Mouse (Mus musculus) C2C12 (cell line): Measurements from ENCODE around the gene Mrps5. TPM values are rescaled to one million over a fixed set of nuclear protein-coding genes. Genes with fewer than 3 reads are reported as not detected.

Experiments
- H3K27me3 ChIP-seq: one replicate; pipeline ENCODE4 v1.6.1; 2011; ENCODE audit not compliant: control insufficient read depth, insufficient read depth, insufficient read length
- H3K36me3 ChIP-seq: one replicate; pipeline ENCODE4 v1.6.1; 2011; ENCODE audit not compliant: control insufficient read depth, insufficient read depth
- H3K4me3 ChIP-seq: one replicate; pipeline ENCODE4 v1.5.1; 2011; ENCODE audit warnings: mild to moderate bottlenecking, control low read depth; ENCODE audit not compliant: poor library complexity, insufficient read depth, severe bottlenecking
- H3K79me2 ChIP-seq: one replicate; pipeline ENCODE4 v1.6.1; 2011; ENCODE audit not compliant: control insufficient read depth, insufficient read depth
- H3K79me3 ChIP-seq: one replicate; pipeline ENCODE4 v1.6.1; 2011; ENCODE audit warnings: low read depth, control low read depth
- H3ac ChIP-seq: one replicate; pipeline ENCODE3; 2011; ENCODE audit warnings: low read depth; ENCODE audit not compliant: control insufficient read depth, insufficient read length
- CEBPB ChIP-seq: IDR thresholded peaks from one replicate; pipeline ENCODE4 v1.6.1; 2011; ENCODE audit warnings: low read depth, mild to moderate bottlenecking, control low read depth, moderate library complexity
- CTCF ChIP-seq: IDR thresholded peaks from one replicate; pipeline ENCODE4 v1.5.1; 2011; ENCODE audit not compliant: control insufficient read depth, insufficient read depth, insufficient read length
- FOSL1 ChIP-seq: IDR thresholded peaks from one replicate; pipeline ENCODE4 v1.8.0; 2011; ENCODE audit warnings: mild to moderate bottlenecking, low read length; ENCODE audit not compliant: poor library complexity, insufficient read depth, severe bottlenecking
- MAX ChIP-seq: IDR thresholded peaks from one replicate; pipeline ENCODE4 v1.6.1; 2011; ENCODE audit warnings: mild to moderate bottlenecking, control low read depth
- MYOD1 ChIP-seq: IDR thresholded peaks from one replicate; pipeline ENCODE4 v1.6.1; 2011; ENCODE audit warnings: low read depth; ENCODE audit not compliant: control insufficient read depth, insufficient read length
- MYOG ChIP-seq: IDR thresholded peaks from one replicate; pipeline ENCODE4 v1.6.1; 2011; ENCODE audit not compliant: control insufficient read depth, insufficient read length; ENCODE audit errors: extremely low read depth
- USF1 ChIP-seq: IDR thresholded peaks from one replicate; pipeline ENCODE4 v1.6.1; 2011; ENCODE audit warnings: low read depth, mild to moderate bottlenecking, control low read depth, moderate library complexity
- polyA plus RNA-seq: library from polyadenylated mRNA; unstranded; fragments of >200 nt; fragmentation: generic; extraction: Trizol; gene quantifications from one replicate; pipeline ENCODE4 v1.2.1, GENCODE M21; 2012; ENCODE audit warnings: missing spikeins

Mrps5 gene
- polyA plus RNA-seq, 1 experiment, result 66.1 TPM

- no peak for TF ChIP-seq MAX
Observed at GRCm38 (mm10) chr2:127622065-127622464, 35.0 kb downstream of the Mrps5 start.

GRCm38 (mm10) chr2:127624786-127625185 is 37.8 kb downstream of the Mrps5 start:
- Histone ChIP-seq H3K79me3 (no peaks in the 10 kb centered on the region), H3K27me3 (peaks cover 22% of the 10 kb centered on the region), H3K4me3 (no peak overlapping the region), H3K79me2 (no peaks in the 10 kb centered on the region), H3K36me3 (no peaks in the 10 kb centered on the region), H3ac (no peak overlapping the region)
- TF ChIP-seq MYOD1, result no peak
- no peak for TF ChIP-seq FOSL1
- no peak for TF ChIP-seq MYOG
- TF ChIP-seq CEBPB, result no peak

More at GRCm38 (mm10) chr2:127622065-127622464, 35.0 kb downstream of the Mrps5 start:
- no peaks in the 10 kb centered on the region for H3K79me2 ChIP-seq
- no peaks in the 10 kb centered on the region for H3K79me3 ChIP-seq
- H3ac ChIP-seq, result no peak overlapping the region
- no peak overlapping the region for H3K4me3 ChIP-seq
- H3K27me3 ChIP-seq, result peaks cover 19% of the 10 kb centered on the region
- H3K36me3 ChIP-seq, result no peaks in the 10 kb centered on the region

- Histone ChIP-seq H3K27me3 (peaks cover 22% of the 10 kb centered on the region), H3K4me3 (no peak overlapping the region), H3K79me2 (no peaks in the 10 kb centered on the region), H3K36me3 (no peaks in the 10 kb centered on the region), H3K79me3 (no peaks in the 10 kb centered on the region), H3ac (no peak overlapping the region)
- TF ChIP-seq USF1, result no peak
- no peak for TF ChIP-seq MYOG
Observed at GRCm38 (mm10) chr2:127625659-127626058, 38.6 kb downstream of the Mrps5 start.

- H3K79me3 ChIP-seq, result no peaks in the 10 kb centered on the region
- H3ac ChIP-seq, result no peak overlapping the region
- no peak overlapping the region for H3K4me3 ChIP-seq
- H3K36me3 ChIP-seq, result no peaks in the 10 kb centered on the region
- TF ChIP-seq MYOD1 (no peak), FOSL1 (no peak), MYOG (no peak), CTCF (no peak), CEBPB (no peak), USF1 (no peak), MAX (no peak)
- H3K27me3 ChIP-seq, result peaks cover 19% of the 10 kb centered on the region
- H3K79me2 ChIP-seq, result no peaks in the 10 kb centered on the region
Observed at GRCm38 (mm10) chr2:127627354-127627753, 40.3 kb downstream of the Mrps5 start.

GRCm38 (mm10) chr2:127627990-127628570 is 41.1 kb downstream of the Mrps5 start:
- H3K79me3 ChIP-seq, result no peaks in the 10 kb centered on the region
- TF ChIP-seq FOSL1 (no peak), MYOD1 (no peak)
- H3K4me3 ChIP-seq, result no peak overlapping the region
- no peaks in the 10 kb centered on the region for H3K79me2 ChIP-seq
- peaks cover 22% of the 10 kb centered on the region for H3K27me3 ChIP-seq
- H3ac ChIP-seq, result no peak overlapping the region
- no peaks in the 10 kb centered on the region for H3K36me3 ChIP-seq

- Histone ChIP-seq H3K4me3 (no peak overlapping the region), H3K79me3 (no peaks in the 10 kb centered on the region), H3ac (no peak overlapping the region), H3K27me3 (peaks cover 9% of the 10 kb centered on the region), H3K36me3 (no peaks in the 10 kb centered on the region), H3K79me2 (no peaks in the 10 kb centered on the region)
- no peak for TF ChIP-seq USF1
Observed at GRCm38 (mm10) chr2:127632601-127633000, 45.6 kb downstream of the Mrps5 start.

- Histone ChIP-seq H3K4me3 (no peak overlapping the region), H3K79me3 (no peaks in the 10 kb centered on the region), H3K27me3 (peaks cover 9% of the 10 kb centered on the region), H3ac (no peak overlapping the region), H3K36me3 (no peaks in the 10 kb centered on the region), H3K79me2 (no peaks in the 10 kb centered on the region)
- TF ChIP-seq CEBPB (no peak), MYOG (no peak), USF1 (no peak), CTCF (no peak)
Observed at GRCm38 (mm10) chr2:127635581-127635980, 48.6 kb downstream of the Mrps5 start.
